9 mouse cellular contexts compared by ENCODE assay signal in genomic region chr9:118974148-118974547, GRCm38 (mm10). TPM values are rescaled to one million over a fixed set of nuclear protein-coding genes. Genes with fewer than 3 reads are reported as not detected.
DNase-seq lines count a peak whose midpoint lies in the region; ATAC-seq and TF ChIP-seq lines count a peak whose summit lies in the region.
"Had no signal": no experiment of that assay in that cellular context is flagged by ENCODE, and none has a peak within 500 bp of the region (broad histone marks: within the 10 kb centered on the region; RNA-seq: fewer than 3 reads in every experiment).

No protein-coding gene starts in this region.

- H3K4me1 ChIP-seq in cerebellum, adult 2 months (ENCODE audit: control insufficient read depth, insufficient read depth, low read length) = peaks cover 19% of the 10 kb centered on the region
- H3K4me1 ChIP-seq in lung, embryonic 16.5 days (replicated peaks; ENCODE audit: control insufficient read depth, insufficient read depth, low read length) = peaks cover 43% of the 10 kb centered on the region
- peaks cover 38% of the 10 kb centered on the region for H3K4me1 ChIP-seq in heart, embryonic 16.5 days (ENCODE audit: control insufficient read depth, insufficient read depth, low read length)
- peaks cover 34% of the 10 kb centered on the region for H3K4me1 ChIP-seq in limb, embryonic 11.5 days (ENCODE audit: control insufficient read depth, insufficient read depth, low read length)

- no peak for TF ChIP-seq CTCF in cerebellum, adult 2 months (IDR thresholded peaks at IDR 0.05; ENCODE audit: borderline replicate concordance, insufficient read depth, low read depth, low read length)

- peak; percentile 14 to 30 for DNase-seq in cerebellum, adult 2 months
- DNase-seq in cerebellum, adult 9-10 months = no peak
- DNase-seq in lung, postnatal 10 days = no peak
- DNase-seq in limb, embryonic 11.5 days (ENCODE audit: low spot score) = no peak
- DNase-seq in thymus, postnatal 36 days = no peak

- H3K9ac ChIP-seq in lung, embryonic 16.5 days (ENCODE audit: low read length) = no peak overlapping the region
- H3K9ac ChIP-seq in heart, embryonic 16.5 days (ENCODE audit: low read length) = no peak overlapping the region
- H3K9ac ChIP-seq in limb, embryonic 11.5 days (ENCODE audit: low read length) = no peak overlapping the region
- H3K9ac ChIP-seq: liver, embryonic 14.5 days had no signal

- H3K27ac ChIP-seq in cerebellum, adult 2 months (ENCODE audit: insufficient read depth, low read length) = no peak overlapping the region
- peak overlapping the region; percentile 84 for H3K27ac ChIP-seq in lung, embryonic 16.5 days (ENCODE audit: low read length)
- peak overlapping the region; percentile 80 for H3K27ac ChIP-seq in heart, embryonic 16.5 days (ENCODE audit: low read length)
- H3K27ac ChIP-seq in limb, embryonic 11.5 days (replicated peaks; ENCODE audit: low read depth, low read length) = peak overlapping the region; percentile 31; the same call in 1 of the 2 replicates
- H3K27ac ChIP-seq: liver, embryonic 14.5 days had no signal

- no peak overlapping the region for H3K4me3 ChIP-seq in cerebellum, adult 2 months (replicated peaks; ENCODE audit: insufficient read depth, low read depth, low read length)
- H3K4me3 ChIP-seq in lung, embryonic 16.5 days (ENCODE audit: low read length) = no peak overlapping the region
- H3K4me3 ChIP-seq in heart, embryonic 16.5 days (ENCODE audit: low read length) = no peak overlapping the region
- H3K4me3 ChIP-seq in limb, embryonic 11.5 days (ENCODE audit: low read depth, low read length) = no peak overlapping the region

- ATAC-seq in lung, embryonic 16.5 days (ENCODE audit: low read depth) = no peak
- peak; percentile 23 for ATAC-seq in heart, embryonic 16.5 days (replicated peaks; ENCODE audit: extremely low read depth, insufficient read depth, low FRiP score)
- no peak for ATAC-seq in limb, embryonic 11.5 days (ENCODE audit: insufficient number of reproducible peaks, low FRiP score, low TSS enrichment, low read depth)
- ATAC-seq in erythroblast, adult 5-6 weeks (replicated peaks; ENCODE audit: low FRiP score, poor library complexity, severe bottlenecking) = no peak

- 29% methylated on average over 5 of the region's 5 CpGs for WGBS in cerebellum, adult 2 months
- WGBS in lung, embryonic 16.5 days = 18% methylated on average over 5 of the region's 5 CpGs
- 25% methylated on average over 5 of the region's 5 CpGs for WGBS in heart, embryonic 16.5 days
- 31% methylated on average over 5 of the region's 5 CpGs for WGBS in limb, embryonic 11.5 days

- no peak for TF ChIP-seq POLR2A in cerebellum, adult 2 months (IDR thresholded peaks at IDR 0.05; ENCODE audit: borderline replicate concordance, insufficient read depth, low read length)

- H3K9me3 ChIP-seq in lung, embryonic 16.5 days (ENCODE audit: control insufficient read depth, low read length) = no peaks in the 10 kb centered on the region
- H3K9me3 ChIP-seq in heart, embryonic 16.5 days (replicated peaks; ENCODE audit: control insufficient read depth, low read length) = no peaks in the 10 kb centered on the region
- H3K9me3 ChIP-seq in limb, embryonic 11.5 days (ENCODE audit: control insufficient read depth, low read length) = no peaks in the 10 kb centered on the region

- no peaks in the 10 kb centered on the region; the same call in 1 of the 2 replicates for H3K36me3 ChIP-seq in lung, embryonic 16.5 days (ENCODE audit: control insufficient read depth, insufficient read depth, low read length)
- no peaks in the 10 kb centered on the region for H3K36me3 ChIP-seq in heart, embryonic 16.5 days (ENCODE audit: control insufficient read depth, insufficient read depth)
- no peaks in the 10 kb centered on the region for H3K36me3 ChIP-seq in limb, embryonic 11.5 days (ENCODE audit: control insufficient read depth, insufficient read depth, low read length)

- H3K27me3 ChIP-seq in cerebellum, adult 2 months (ENCODE audit: control insufficient read depth, insufficient read depth, low read length) = no peaks in the 10 kb centered on the region
- no peaks in the 10 kb centered on the region for H3K27me3 ChIP-seq in lung, embryonic 16.5 days (ENCODE audit: control insufficient read depth, insufficient read depth, low read depth, low read length)
- H3K27me3 ChIP-seq in heart, embryonic 16.5 days (ENCODE audit: control insufficient read depth, insufficient read depth, low read length) = no peaks in the 10 kb centered on the region
- H3K27me3 ChIP-seq in limb, embryonic 11.5 days (ENCODE audit: control insufficient read depth, insufficient read depth, low read length) = no peaks in the 10 kb centered on the region

- H3K4me2 ChIP-seq in lung, embryonic 16.5 days (ENCODE audit: low read depth, low read length) = no peak overlapping the region
- no peak overlapping the region for H3K4me2 ChIP-seq in heart, embryonic 16.5 days (ENCODE audit: low read depth, low read length)
- H3K4me2 ChIP-seq in limb, embryonic 11.5 days (ENCODE audit: low read depth, severe bottlenecking) = no peak overlapping the region

RNA-seq across cellular contexts. Expression of gene Ctdspl, which starts 47.9 kb away (rescaled TPM):
- polyA plus RNA-seq in cerebellum, adult 2 months (2012; rRNA removed) = 10.3 and 10.6 TPM in 2 replicates
- polyA plus RNA-seq in lung, embryonic 16.5 days (2015; fragmentation: Nextera tagmentation; extraction: Ambion mirVana) = 23.3 and 26.7 TPM in 2 replicates
- polyA plus RNA-seq in heart, embryonic 16.5 days (2015; fragmentation: Nextera tagmentation; extraction: Ambion mirVana) = 8.1 and 9.3 TPM in 2 replicates
- 13.6 and 13.9 TPM in 2 replicates for polyA plus RNA-seq in limb, embryonic 11.5 days (2014; fragmentation: Nextera tagmentation; extraction: Ambion mirVana)
- total RNA-seq in erythroblast, adult 5-6 weeks (2015; ENCODE audit: low replicate concordance) = 4.0 and 5.2 TPM in 2 replicates
- total RNA-seq in erythroblast, adult 5-6 weeks (2017; ENCODE audit: low replicate concordance) = 2.1 and 2.5 TPM in 2 replicates

Comparison
In these comparisons a context has a peak if more than half of its experiments do, and no peak if none do; other contexts are left out.
1. DNase-seq: peak in cerebellum, adult 2 months (2 of 2); none in cerebellum, adult 9-10 months (single experiment), lung, postnatal 10 days (single experiment), limb, embryonic 11.5 days (single experiment) and thymus, postnatal 36 days (0 of 2).